Mouse (Mus musculus): ENCODE measurements at regions not wholly inside any gene's neighbourhood (a gene's known extent, or its start where the extent isn't known, plus 50 kb on each side); places are given as distances from the start of the nearest gene placed in this dataset.

- no peak for DNase-seq (ENCODE audit: low spot score)
Measured at GRCm38 (mm10) chr7:71488016-71488650, 136.8 kb upstream of the Gm10295 start.

GRCm38 (mm10) chr7:71475383-71475782 lies 124.1 kb upstream of the Gm10295 start:
- DNase-seq (ENCODE audit: low spot score), result no peak

GRCm38 (mm10) chr7:71472384-71473141 lies 121.3 kb upstream of the Gm10295 start:
- DNase-seq (ENCODE audit: low spot score), result no peak

GRCm38 (mm10) chr7:71471658-71472383 lies 120.5 kb upstream of the Gm10295 start:
- no peak for DNase-seq (ENCODE audit: low spot score)

- DNase-seq (ENCODE audit: low spot score), result no peak
Measured at GRCm38 (mm10) chr7:71471319-71471657, 120.0 kb upstream of the Gm10295 start.

- DNase-seq (ENCODE audit: low spot score), result no peak
Measured at GRCm38 (mm10) chr7:71470418-71470817, 119.1 kb upstream of the Gm10295 start.

GRCm38 (mm10) chr7:71469951-71470350 lies 118.7 kb upstream of the Gm10295 start:
- no peak for DNase-seq (ENCODE audit: low spot score)

- no peak for DNase-seq (ENCODE audit: low spot score)
Measured at GRCm38 (mm10) chr7:71467436-71468127, 116.3 kb upstream of the Gm10295 start.

- DNase-seq (ENCODE audit: low spot score), result no peak
Measured at GRCm38 (mm10) chr7:71464127-71464526, 112.8 kb upstream of the Gm10295 start.

GRCm38 (mm10) chr7:71463565-71463964 lies 112.3 kb upstream of the Gm10295 start:
- DNase-seq (ENCODE audit: low spot score), result no peak

GRCm38 (mm10) chr7:71459805-71460204 lies 108.5 kb upstream of the Gm10295 start:
- DNase-seq (ENCODE audit: low spot score), result no peak

- no peak for DNase-seq (ENCODE audit: low spot score)
Measured at GRCm38 (mm10) chr7:71458104-71458754, 106.9 kb upstream of the Gm10295 start.

GRCm38 (mm10) chr7:71457409-71458103 lies 106.3 kb upstream of the Gm10295 start:
- DNase-seq (ENCODE audit: low spot score), result no peak

- DNase-seq (ENCODE audit: low spot score), result no peak
Measured at GRCm38 (mm10) chr7:71456421-71456820, 105.1 kb upstream of the Gm10295 start.

GRCm38 (mm10) chr7:71440330-71441240 lies 89.3 kb upstream of the Gm10295 start:
- no peak for DNase-seq (ENCODE audit: low spot score)

- DNase-seq (ENCODE audit: low spot score), result no peak
Measured at GRCm38 (mm10) chr7:71425982-71426381, 74.7 kb upstream of the Gm10295 start.

GRCm38 (mm10) chr7:71419261-71419660 lies 68.0 kb upstream of the Gm10295 start:
- no peak for DNase-seq (ENCODE audit: low spot score)

GRCm38 (mm10) chr7:71418856-71419255 lies 67.6 kb upstream of the Gm10295 start:
- no peak for DNase-seq (ENCODE audit: low spot score)

- no peak for DNase-seq (ENCODE audit: low spot score)
Measured at GRCm38 (mm10) chr7:71414756-71415155, 63.5 kb upstream of the Gm10295 start.

- DNase-seq (ENCODE audit: low spot score), result no peak
Measured at GRCm38 (mm10) chr7:71413121-71413520, 61.8 kb upstream of the Gm10295 start.
